Mouse (Mus musculus) G1E (cell line): ENCODE data around the gene 1700080E11Rik.

Experiments
- CTCF ChIP-seq: IDR thresholded peaks from 2 replicates; pipeline ENCODE4 v1.5.1; 2012; ENCODE audit warnings: low read depth, low read length, inconsistent platforms, mixed read lengths
- GATA1 ChIP-seq: IDR thresholded peaks from 2 replicates; pipeline ENCODE4 v1.6.1; 2012; ENCODE audit warnings: borderline replicate concordance, low read length, inconsistent platforms, mixed read lengths
- TAL1 ChIP-seq: conservative IDR thresholded peaks from 2 replicates; pipeline ENCODE4 v1.6.1; 2012; ENCODE audit warnings: low read depth, low read length, inconsistent platforms, mixed read lengths

GRCm38 (mm10) chr9:105186725-105187124, 41.8 kb upstream of the 1700080E11Rik start:
- no peak for TF ChIP-seq CTCF
- TF ChIP-seq TAL1: no peak
- TF ChIP-seq GATA1: no peak
